Mouse (Mus musculus) brain, embryonic 14.5 days (tissue): ENCODE results near the gene Tmem8.

Experiments used
- CTCF ChIP-seq: fragments of 200-500 bp; IDR thresholded peaks from 2 replicates; pipeline ENCODE4 v1.5.1; 2012; ENCODE audit warnings: inconsistent platforms, mild to moderate bottlenecking, moderate library complexity, borderline replicate concordance; ENCODE audit not compliant: insufficient read depth, insufficient read length; ENCODE audit errors: extremely low read depth
- POLR2A ChIP-seq: fragments of 200-500 bp; IDR thresholded peaks from 2 replicates; pipeline ENCODE4 v1.6.1; 2012; ENCODE audit warnings: mild to moderate bottlenecking, inconsistent platforms, borderline replicate concordance; ENCODE audit not compliant: poor library complexity, insufficient read depth, insufficient read length, severe bottlenecking; ENCODE audit errors: extremely low read depth

DNA sequence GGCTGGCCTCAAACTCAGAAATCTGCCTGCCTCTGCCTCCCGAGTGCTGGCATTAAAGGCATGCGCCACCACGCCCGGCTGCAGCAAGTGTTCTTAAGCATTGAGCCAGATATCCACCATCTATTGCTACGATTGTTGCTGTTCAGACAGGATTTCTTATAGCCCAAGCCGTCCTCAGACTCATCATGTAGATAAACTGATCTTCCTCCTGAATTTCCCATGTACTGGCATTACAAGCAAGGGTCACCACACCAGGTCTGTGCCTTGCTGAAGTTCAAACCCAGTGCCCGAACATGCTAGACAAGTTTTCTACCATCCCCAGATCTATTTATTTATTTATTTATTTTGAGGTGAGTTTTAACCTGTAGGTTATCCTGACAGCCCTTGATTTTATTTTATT is 14.6 kb upstream of the Tmem8 start:
- TF ChIP-seq CTCF (no peak), POLR2A (no peak)
